Mouse (Mus musculus): ENCODE data around the gene Gamt. TPM values are rescaled to one million over a fixed set of nuclear protein-coding genes. Genes with fewer than 3 reads are reported as not detected.
"Not testable (repeated sequence)": the region's sequence is repeated elsewhere in the genome, so short reads cannot be mapped to it uniquely, and the experiment has no call there.

The Gamt gene
- polyA plus RNA-seq, 1 experiment from 2014 or later = 59.0 TPM

DNA sequence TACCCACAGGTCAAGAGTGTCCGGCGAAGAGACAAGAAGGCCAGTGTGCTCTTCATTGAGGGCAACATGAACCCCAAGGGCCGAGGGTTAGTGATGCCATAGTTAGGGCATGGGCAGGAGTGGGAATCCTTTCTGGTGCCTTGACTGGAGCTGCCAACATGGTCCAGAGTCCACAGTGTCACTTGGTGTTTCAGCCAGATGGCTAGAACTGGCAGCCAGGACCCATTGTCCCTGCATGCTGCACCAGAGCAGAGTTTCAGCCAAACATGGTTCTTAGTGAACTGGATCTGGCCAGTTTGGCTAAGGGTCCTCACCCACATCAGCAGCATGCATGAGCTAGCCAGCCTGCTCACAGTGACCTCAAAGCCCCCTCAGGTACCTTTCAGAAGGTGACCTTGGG lies 22.5 kb downstream of the Gamt start:
- H3K27me3 ChIP-seq (ENCODE audit: control insufficient read depth, insufficient read depth, low read length) = no peaks in the 10 kb centered on the region
- no peaks in the 10 kb centered on the region for H3K9me3 ChIP-seq (replicated peaks; ENCODE audit: control insufficient read depth, low read length)
- H3K4me2 ChIP-seq = no peak overlapping the region
- no peak overlapping the region for H3K4me3 ChIP-seq (ENCODE audit: low read depth, low read length)
- WGBS (ENCODE audit: insufficient replicate concordance) = 93% methylated on average over 3 of the region's 3 CpGs
- peaks cover 6% of the 10 kb centered on the region for H3K4me1 ChIP-seq (ENCODE audit: control insufficient read depth, insufficient read depth, low read length)
- no peak overlapping the region for H3K9ac ChIP-seq (ENCODE audit: low read depth, low read length)
- peaks cover 62% of the 10 kb centered on the region for H3K36me3 ChIP-seq (ENCODE audit: control insufficient read depth, insufficient read depth, low read length)
- ATAC-seq (replicated peaks; ENCODE audit: insufficient number of reproducible peaks, low FRiP score, low TSS enrichment) = no peak
- H3K27ac ChIP-seq (ENCODE audit: low read depth, low read length) = no peak overlapping the region

DNA sequence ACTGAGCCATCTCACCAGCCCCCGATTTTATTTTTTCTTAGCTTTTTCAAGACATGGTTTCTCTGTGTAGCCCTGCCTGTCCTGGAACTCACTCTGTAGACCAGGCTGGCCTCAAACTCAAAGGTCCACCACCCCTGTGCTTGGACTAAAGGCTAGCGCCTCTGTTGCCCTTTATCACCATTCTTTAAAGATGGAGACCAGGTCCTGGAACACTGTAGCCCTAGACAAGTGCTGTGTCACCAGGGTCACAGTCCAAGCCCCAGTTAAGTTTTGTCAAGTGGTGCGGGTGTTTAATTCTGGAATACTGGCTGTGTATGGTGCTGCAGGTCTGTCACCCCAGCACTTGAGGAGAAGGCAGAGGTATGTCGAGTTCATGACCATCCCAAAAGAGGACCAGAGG lies 23.8 kb downstream of the Gamt start:
- H3K27ac ChIP-seq (ENCODE audit: low read depth, low read length) = no peak overlapping the region
- H3K4me1 ChIP-seq (ENCODE audit: control insufficient read depth, insufficient read depth, low read length) = peaks cover 11% of the 10 kb centered on the region
- WGBS (ENCODE audit: insufficient replicate concordance) = 83% methylated on average over 4 of the region's 4 CpGs

DNA sequence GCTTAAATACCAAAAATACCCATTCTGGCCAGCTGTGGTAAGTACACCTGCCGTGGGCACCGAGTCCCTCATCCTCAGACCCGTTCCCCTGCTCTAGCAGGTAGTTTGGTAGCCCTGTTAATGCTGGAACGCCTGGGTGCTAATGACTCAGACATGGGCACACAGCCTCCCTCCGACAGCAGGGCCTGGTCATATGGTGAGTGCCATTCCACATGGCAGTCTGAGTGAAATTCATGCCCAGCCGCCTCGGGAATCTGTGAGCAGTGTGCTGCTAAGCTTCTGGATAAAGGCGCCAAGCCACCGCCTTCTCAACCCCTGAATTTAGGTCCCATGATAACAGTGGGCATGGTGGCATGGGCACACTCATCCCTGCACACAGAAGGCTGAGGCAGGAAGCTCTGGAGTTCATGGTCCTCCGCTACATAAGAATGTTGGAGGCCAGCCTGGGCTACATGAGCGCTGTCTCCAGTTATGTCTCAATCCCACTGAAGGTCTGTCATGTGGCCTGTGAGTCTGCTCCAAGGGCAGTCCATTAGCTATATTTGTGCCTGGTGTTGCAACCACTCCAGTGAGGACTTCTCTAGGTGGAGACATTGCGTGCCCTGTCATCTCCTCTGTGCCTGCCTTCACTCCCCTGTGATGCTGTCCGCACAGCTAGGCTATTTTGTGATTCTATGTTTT lies 24.5 kb downstream of the Gamt start:
- Histone ChIP-seq H3K4me3 (ENCODE audit: low read depth, low read length) (no peak overlapping the region), H3K4me1 (ENCODE audit: control insufficient read depth, insufficient read depth, low read length) (peaks cover 6% of the 10 kb centered on the region)

More for the DNA sequence above, 23.8 kb downstream of the Gamt start:
- Histone ChIP-seq H3K4me2 (no peak overlapping the region), H3K27me3 (ENCODE audit: control insufficient read depth, insufficient read depth, low read length) (no peaks in the 10 kb centered on the region), H3K9ac (ENCODE audit: low read depth, low read length) (no peak overlapping the region), H3K9me3 (replicated peaks; ENCODE audit: control insufficient read depth, low read length) (no peaks in the 10 kb centered on the region), H3K4me3 (ENCODE audit: low read depth, low read length) (no peak overlapping the region), H3K36me3 (ENCODE audit: control insufficient read depth, insufficient read depth, low read length) (peaks cover 66% of the 10 kb centered on the region)
- no peak for ATAC-seq (replicated peaks; ENCODE audit: insufficient number of reproducible peaks, low FRiP score, low TSS enrichment)

DNA sequence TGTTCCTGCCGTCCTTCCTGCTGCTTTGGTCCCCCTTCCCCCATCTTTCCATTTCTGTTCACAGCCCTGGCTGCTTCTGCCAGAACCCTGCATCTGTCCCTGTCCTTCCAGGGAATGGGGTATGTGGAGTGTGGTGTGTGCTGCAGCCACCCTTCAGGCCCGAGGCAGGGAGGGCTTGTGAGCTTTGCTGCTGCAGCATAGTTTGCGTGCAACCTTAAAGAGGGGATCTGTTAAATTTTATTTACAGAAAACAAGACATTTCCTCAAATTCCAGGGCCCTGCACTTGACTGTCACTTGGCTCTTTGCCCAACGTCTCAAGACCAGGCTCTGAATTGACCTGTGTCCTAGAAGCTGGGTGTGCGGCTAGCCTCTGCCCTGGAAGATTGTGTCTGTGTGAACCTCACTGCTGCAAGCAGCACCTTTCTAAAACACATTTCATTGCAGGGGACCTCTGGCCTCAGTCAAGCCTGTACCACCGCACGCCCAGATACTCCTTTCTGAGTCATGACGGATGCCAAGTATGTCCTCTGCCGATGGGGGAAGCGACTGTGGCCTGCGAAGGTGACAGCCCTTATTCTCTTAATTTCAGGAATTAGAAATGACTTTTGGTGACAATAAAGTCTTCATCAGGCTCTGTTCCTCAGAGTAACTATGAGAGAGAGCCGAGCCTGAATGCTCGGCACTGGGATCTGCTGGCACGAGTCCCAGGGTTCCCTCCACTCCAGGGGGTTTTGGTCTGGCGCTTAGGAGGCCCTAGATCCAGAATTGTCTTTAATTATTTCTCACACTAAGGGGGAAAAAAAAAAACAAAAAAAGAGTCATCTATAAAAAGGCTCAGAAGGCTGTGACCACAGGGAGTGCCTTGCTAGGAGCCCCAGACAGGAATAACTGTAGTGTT lies 32.7 kb downstream of the Gamt start:
- 62% methylated on average over 15 of the region's 15 CpGs for WGBS (ENCODE audit: insufficient replicate concordance)
- peak overlapping the region; percentile 80 for H3K4me2 ChIP-seq
- H3K4me3 ChIP-seq (ENCODE audit: low read depth, low read length) = peak overlapping the region; percentile 93
- H3K9ac ChIP-seq (ENCODE audit: low read depth, low read length) = peak overlapping the region; percentile 93
- H3K36me3 ChIP-seq (ENCODE audit: control insufficient read depth, insufficient read depth, low read length) = peaks cover 18% of the 10 kb centered on the region
- no peaks in the 10 kb centered on the region for H3K9me3 ChIP-seq (replicated peaks; ENCODE audit: control insufficient read depth, low read length)
- ATAC-seq (replicated peaks; ENCODE audit: insufficient number of reproducible peaks, low FRiP score, low TSS enrichment) = no peak
- H3K27me3 ChIP-seq (ENCODE audit: control insufficient read depth, insufficient read depth, low read length) = no peaks in the 10 kb centered on the region
- H3K27ac ChIP-seq (ENCODE audit: low read depth, low read length) = peak overlapping the region; percentile 97
- H3K4me1 ChIP-seq (ENCODE audit: control insufficient read depth, insufficient read depth, low read length) = peaks cover 19% of the 10 kb centered on the region

More for the DNA sequence above, 24.5 kb downstream of the Gamt start:
- no peaks in the 10 kb centered on the region for H3K27me3 ChIP-seq (ENCODE audit: control insufficient read depth, insufficient read depth, low read length)
- ATAC-seq (replicated peaks; ENCODE audit: insufficient number of reproducible peaks, low FRiP score, low TSS enrichment) = no peak
- 95% methylated on average over 13 of the region's 13 CpGs for WGBS (ENCODE audit: insufficient replicate concordance)
- H3K4me2 ChIP-seq = no peak overlapping the region
- no peak overlapping the region for H3K9ac ChIP-seq (ENCODE audit: low read depth, low read length)
- peaks cover 63% of the 10 kb centered on the region for H3K36me3 ChIP-seq (ENCODE audit: control insufficient read depth, insufficient read depth, low read length)
- H3K27ac ChIP-seq (ENCODE audit: low read depth, low read length) = no peak overlapping the region
- no peaks in the 10 kb centered on the region for H3K9me3 ChIP-seq (replicated peaks; ENCODE audit: control insufficient read depth, low read length)

DNA sequence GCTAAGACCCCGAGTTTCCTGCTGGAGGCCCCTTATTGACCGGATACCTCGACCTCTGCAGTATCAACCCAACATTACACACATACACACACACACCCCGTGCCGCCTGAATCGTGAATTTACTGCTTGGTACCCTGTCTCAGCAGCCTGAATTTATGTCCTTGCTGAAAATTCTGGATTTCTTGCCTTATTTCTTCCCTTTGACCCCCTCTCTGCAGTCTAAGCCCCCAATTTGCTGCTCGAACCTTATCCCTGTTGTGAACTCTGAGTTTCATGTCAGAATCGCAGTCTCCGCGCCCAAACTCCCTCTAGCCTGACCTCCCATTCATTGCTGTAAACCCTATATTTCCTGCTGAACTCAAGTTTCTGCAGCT lies 33.7 kb downstream of the Gamt start:
- H3K9ac ChIP-seq (ENCODE audit: low read depth, low read length) = peak overlapping the region; percentile 93
- H3K9me3 ChIP-seq (replicated peaks; ENCODE audit: control insufficient read depth, low read length) = no peaks in the 10 kb centered on the region
- H3K27me3 ChIP-seq (ENCODE audit: control insufficient read depth, insufficient read depth, low read length) = no peaks in the 10 kb centered on the region
- H3K4me1 ChIP-seq (ENCODE audit: control insufficient read depth, insufficient read depth, low read length) = peaks cover 13% of the 10 kb centered on the region
- WGBS (ENCODE audit: insufficient replicate concordance) = 10% methylated on average over 10 of the region's 10 CpGs
- peaks cover 10% of the 10 kb centered on the region; the same call in 1 of the 2 replicates for H3K36me3 ChIP-seq (ENCODE audit: control insufficient read depth, insufficient read depth, low read length)
- H3K27ac ChIP-seq (ENCODE audit: low read depth, low read length) = peak overlapping the region; percentile 97
- no peak for ATAC-seq (replicated peaks; ENCODE audit: insufficient number of reproducible peaks, low FRiP score, low TSS enrichment)
- peak overlapping the region; percentile 80 for H3K4me2 ChIP-seq
- peak overlapping the region; percentile 93 for H3K4me3 ChIP-seq (ENCODE audit: low read depth, low read length)

DNA sequence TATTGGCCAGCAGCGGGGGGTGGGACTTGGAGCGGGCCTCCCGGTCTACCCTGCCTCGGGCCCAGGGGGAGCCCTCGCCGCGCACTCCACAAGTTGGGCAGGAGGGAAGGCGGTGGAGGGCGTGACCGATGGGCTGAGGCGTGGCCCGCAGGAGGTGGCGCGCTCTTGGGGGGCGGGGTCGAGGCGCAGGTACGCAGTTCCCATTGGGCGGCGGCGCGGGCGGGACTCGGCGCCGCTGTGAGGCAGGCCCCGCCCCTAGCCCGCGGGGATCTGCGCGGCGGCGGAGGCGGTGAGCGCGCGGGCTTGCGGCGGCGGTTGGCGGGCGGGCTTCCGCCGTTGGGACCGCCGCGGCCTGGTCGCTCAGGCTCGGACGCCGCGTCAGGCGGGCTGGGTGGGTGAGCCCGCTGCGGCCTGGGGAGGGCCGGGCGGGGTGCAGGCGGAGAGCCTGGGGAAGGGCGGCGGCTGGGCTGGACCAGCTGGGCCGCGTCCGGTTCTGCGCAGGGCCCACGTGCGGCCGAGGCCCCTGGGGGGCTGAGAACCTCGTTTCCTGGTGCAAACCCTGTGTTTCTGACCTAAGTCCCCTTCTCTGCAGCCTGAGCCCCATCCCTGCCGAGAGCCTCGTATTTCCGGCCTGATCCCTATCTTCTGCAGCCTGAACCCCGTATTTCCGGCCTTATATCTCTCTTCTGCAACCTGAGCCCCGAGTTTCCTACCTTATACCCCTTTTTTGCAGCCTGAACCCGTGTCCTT lies 34.2 kb downstream of the Gamt start, which contains the start of gene Mum1:
TSS of gene Mum1 (plus strand) at position 19 of the 750 bp plus-strand sequence.
- H3K27me3 ChIP-seq (ENCODE audit: control insufficient read depth, insufficient read depth, low read length) = no peaks in the 10 kb centered on the region
- peak; percentile 100 for ATAC-seq (replicated peaks; ENCODE audit: insufficient number of reproducible peaks, low FRiP score, low TSS enrichment)
- peaks cover 15% of the 10 kb centered on the region for H3K4me1 ChIP-seq (ENCODE audit: control insufficient read depth, insufficient read depth, low read length)
- under 1% methylated on average over 56 of the region's 75 CpGs for WGBS (ENCODE audit: insufficient replicate concordance)
- peaks cover 8% of the 10 kb centered on the region; the same call in 1 of the 2 replicates for H3K36me3 ChIP-seq (ENCODE audit: control insufficient read depth, insufficient read depth, low read length)
- no peaks in the 10 kb centered on the region for H3K9me3 ChIP-seq (replicated peaks; ENCODE audit: control insufficient read depth, low read length)
- H3K27ac ChIP-seq (ENCODE audit: low read depth, low read length) = peak within 1 kb of the TSS; percentile 97
- peak within 1 kb of the TSS; percentile 93 for H3K4me3 ChIP-seq (ENCODE audit: low read depth, low read length)
- peak within 1 kb of the TSS; percentile 93 for H3K9ac ChIP-seq (ENCODE audit: low read depth, low read length)
- peak within 1 kb of the TSS; percentile 80 for H3K4me2 ChIP-seq

DNA sequence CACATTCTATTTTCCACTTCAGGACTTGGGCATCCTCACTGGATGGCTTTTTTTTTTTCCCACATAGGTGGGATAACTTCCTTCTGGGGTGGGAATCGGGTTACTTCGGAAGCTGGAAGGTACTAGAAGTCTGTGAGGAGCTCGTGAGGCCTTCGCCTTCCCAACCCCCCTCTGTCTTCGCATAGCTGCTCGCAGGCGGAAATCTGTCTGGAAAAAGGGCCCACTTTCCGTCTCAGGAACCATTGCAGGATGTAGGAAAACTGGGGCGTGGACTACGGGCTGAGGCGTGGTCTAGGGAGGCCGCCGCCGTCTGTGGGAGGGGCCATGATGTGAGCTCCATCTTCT lies 34.8 kb downstream of the Gamt start:
- Histone ChIP-seq H3K27me3 (ENCODE audit: control insufficient read depth, insufficient read depth, low read length) (no peaks in the 10 kb centered on the region), H3K9ac (ENCODE audit: low read depth, low read length) (peak overlapping the region; percentile 60), H3K4me3 (ENCODE audit: low read depth, low read length) (peak overlapping the region; percentile 93), H3K27ac (ENCODE audit: low read depth, low read length) (peak overlapping the region; percentile 82), H3K4me1 (ENCODE audit: control insufficient read depth, insufficient read depth, low read length) (peaks cover 18% of the 10 kb centered on the region), H3K36me3 (ENCODE audit: control insufficient read depth, insufficient read depth, low read length) (peaks cover 8% of the 10 kb centered on the region; the same call in 1 of the 2 replicates), H3K9me3 (replicated peaks; ENCODE audit: control insufficient read depth, low read length) (no peaks in the 10 kb centered on the region), H3K4me2 (peak overlapping the region; percentile 80)
- ATAC-seq (replicated peaks; ENCODE audit: insufficient number of reproducible peaks, low FRiP score, low TSS enrichment) = 0 out of 2 replicates have a peak, but pooled peaks have one; percentile 1
- under 1% methylated on average over 14 of the region's 14 CpGs for WGBS (ENCODE audit: insufficient replicate concordance)

DNA sequence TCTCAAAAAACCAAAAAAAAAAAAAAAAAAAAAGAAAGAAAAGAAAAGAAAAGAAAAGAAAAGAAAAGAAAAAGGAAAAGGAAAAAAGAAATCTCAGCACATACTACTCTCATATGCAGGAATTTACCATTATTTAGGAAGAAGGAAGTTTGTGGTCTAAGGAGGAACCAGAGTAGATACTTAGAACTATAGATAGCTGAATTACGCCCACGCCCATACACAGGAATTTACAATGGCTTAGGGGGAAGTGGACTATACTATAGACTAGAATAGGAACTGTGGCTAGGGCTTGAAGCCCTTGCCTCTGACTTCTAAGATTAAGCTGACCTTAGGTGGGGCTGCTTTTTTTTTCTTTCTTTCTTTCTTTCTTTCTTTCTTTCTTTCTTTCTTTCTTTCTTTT lies 37.7 kb downstream of the Gamt start:
- H3K9me3 ChIP-seq (replicated peaks; ENCODE audit: control insufficient read depth, low read length); H3K4me2 ChIP-seq; H3K27me3 ChIP-seq (ENCODE audit: control insufficient read depth, insufficient read depth, low read length); H3K36me3 ChIP-seq (ENCODE audit: control insufficient read depth, insufficient read depth, low read length); H3K27ac ChIP-seq (ENCODE audit: low read depth, low read length); H3K9ac ChIP-seq (ENCODE audit: low read depth, low read length); H3K4me3 ChIP-seq (ENCODE audit: low read depth, low read length); ATAC-seq (replicated peaks; ENCODE audit: insufficient number of reproducible peaks, low FRiP score, low TSS enrichment): not testable (repeated sequence)
- WGBS (ENCODE audit: insufficient replicate concordance) = 78% methylated on average over 2 of the region's 2 CpGs
- H3K4me1 ChIP-seq (ENCODE audit: control insufficient read depth, insufficient read depth, low read length) = peaks cover 16% of the 10 kb centered on the region

All from heart, embryonic 11.5 days (tissue).